Mouse (Mus musculus) bone marrow macrophage, adult 2 months (primary cell): Measurements from ENCODE around the gene Tbc1d22b. TPM values are rescaled to one million over a fixed set of nuclear protein-coding genes. Genes with fewer than 3 reads are reported as not detected.

Experiments used
- H3K27ac ChIP-seq: 2 replicates; pipeline ENCODE4 v1.5.1; 2012; ENCODE audit warnings: low read depth, low read length; ENCODE audit not compliant: insufficient read depth
- H3K4me1 ChIP-seq: 2 replicates; pipeline ENCODE4 v1.6.1; 2012; ENCODE audit warnings: low read length; ENCODE audit not compliant: control insufficient read depth, insufficient read depth
- H3K4me3 ChIP-seq: 2 replicates; pipeline ENCODE4 v1.5.1; 2012; ENCODE audit warnings: mild to moderate bottlenecking, low read length, moderate library complexity; ENCODE audit not compliant: insufficient read depth
- CTCF ChIP-seq: IDR thresholded peaks from 2 replicates; pipeline ENCODE4 v1.5.1; 2012; ENCODE audit warnings: low read depth, mild to moderate bottlenecking, low read length, moderate library complexity
- POLR2A ChIP-seq: IDR thresholded peaks from 2 replicates; pipeline ENCODE4 v1.6.1; 2012; ENCODE audit warnings: mild to moderate bottlenecking, low read depth, low read length, borderline replicate concordance
- polyA plus RNA-seq: library from polyadenylated mRNA; stranded (reverse); fragments of >200 nt; gene quantifications from 2 replicates; pipeline ENCODE4 v1.2.4, GENCODE M21; 2012; ENCODE audit not compliant: missing spikeins, insufficient read depth, insufficient read length

Gene Tbc1d22b
- polyA plus RNA-seq, 1 experiment: 10.8 TPM

DNA sequence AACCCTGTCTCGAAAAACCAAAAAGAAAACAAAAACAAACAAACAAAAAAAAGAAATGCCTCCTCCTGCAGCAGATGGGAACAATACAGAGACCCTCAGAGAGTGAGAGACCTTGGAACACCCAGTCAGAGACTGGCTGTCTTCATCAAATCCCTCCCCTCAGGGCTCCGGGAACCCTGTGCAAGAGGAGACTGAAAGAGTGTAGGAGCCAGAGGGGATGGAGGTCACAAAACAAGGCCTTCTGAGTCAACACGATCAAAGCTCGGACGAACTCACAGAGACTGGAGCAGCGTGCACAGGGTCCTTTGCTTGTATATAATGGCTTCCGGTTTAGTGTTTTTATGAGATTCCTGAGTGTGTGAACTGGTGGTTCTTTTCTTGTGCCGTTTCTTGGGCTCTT lies 9.2 kb upstream of the Tbc1d22b start:
- Histone ChIP-seq H3K4me1 (no peaks in the 10 kb centered on the region), H3K4me3 (no peak overlapping the region), H3K27ac (no peak overlapping the region)
- TF ChIP-seq POLR2A (no peak), CTCF (no peak)

- TF ChIP-seq CTCF (no peak), POLR2A (no peak)
- H3K4me3 ChIP-seq: no peak overlapping the region
- H3K27ac ChIP-seq: no peak overlapping the region
- no peaks in the 10 kb centered on the region for H3K4me1 ChIP-seq
Measured at GRCm38 (mm10) chr17:29541419-29541818, 8.2 kb upstream of the Tbc1d22b start.

- Histone ChIP-seq H3K4me1 (no peaks in the 10 kb centered on the region), H3K4me3 (no peak overlapping the region), H3K27ac (no peak overlapping the region)
- no peak for TF ChIP-seq CTCF
- no peak for TF ChIP-seq POLR2A
Measured at GRCm38 (mm10) chr17:29542831-29543690, 6.5 kb upstream of the Tbc1d22b start.

- no peak for TF ChIP-seq POLR2A
- no peak for TF ChIP-seq CTCF
- H3K4me3 ChIP-seq: no peak overlapping the region
Measured at GRCm38 (mm10) chr17:29544064-29544463, 5.5 kb upstream of the Tbc1d22b start.

GRCm38 (mm10) chr17:29545241-29545640 lies 4.3 kb upstream of the Tbc1d22b start:
- no peak overlapping the region for H3K27ac ChIP-seq
- peaks cover 9% of the 10 kb centered on the region for H3K4me1 ChIP-seq
- H3K4me3 ChIP-seq: no peak overlapping the region
- no peak for TF ChIP-seq POLR2A

More at GRCm38 (mm10) chr17:29544064-29544463, 5.5 kb upstream of the Tbc1d22b start:
- H3K27ac ChIP-seq: no peak overlapping the region
- peaks cover 7% of the 10 kb centered on the region for H3K4me1 ChIP-seq

DNA sequence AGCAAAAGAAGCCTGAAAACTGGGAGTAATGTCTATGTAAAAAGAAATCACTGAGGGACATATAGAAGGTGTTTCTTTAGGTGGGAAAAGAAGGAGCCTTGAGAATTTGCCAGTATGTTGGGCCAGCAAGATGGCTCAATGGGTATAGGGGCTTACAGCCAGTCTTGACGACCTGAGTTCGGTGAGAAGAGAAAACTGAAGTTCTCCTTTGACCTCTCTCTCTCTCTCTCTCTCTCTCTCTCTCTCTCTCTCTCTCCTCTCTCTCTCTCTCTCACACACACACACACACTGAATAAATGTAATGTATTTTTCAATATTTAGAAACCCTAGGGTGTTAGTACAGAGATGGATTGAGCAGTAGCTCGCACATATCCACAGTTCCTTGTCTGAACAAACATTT lies 1.1 kb upstream of the Tbc1d22b start:
- Histone ChIP-seq H3K4me1 (peaks cover 20% of the 10 kb centered on the region), H3K27ac (no peak overlapping the region), H3K4me3 (no peak overlapping the region)
- TF ChIP-seq CTCF (no peak), POLR2A (no peak)

- Histone ChIP-seq H3K4me3 (no peak overlapping the region), H3K27ac (no peak overlapping the region), H3K4me1 (peaks cover 20% of the 10 kb centered on the region)
- TF ChIP-seq CTCF (no peak), POLR2A (no peak)
Measured at GRCm38 (mm10) chr17:29548994-29549393, 591 bp upstream of the Tbc1d22b start.

DNA sequence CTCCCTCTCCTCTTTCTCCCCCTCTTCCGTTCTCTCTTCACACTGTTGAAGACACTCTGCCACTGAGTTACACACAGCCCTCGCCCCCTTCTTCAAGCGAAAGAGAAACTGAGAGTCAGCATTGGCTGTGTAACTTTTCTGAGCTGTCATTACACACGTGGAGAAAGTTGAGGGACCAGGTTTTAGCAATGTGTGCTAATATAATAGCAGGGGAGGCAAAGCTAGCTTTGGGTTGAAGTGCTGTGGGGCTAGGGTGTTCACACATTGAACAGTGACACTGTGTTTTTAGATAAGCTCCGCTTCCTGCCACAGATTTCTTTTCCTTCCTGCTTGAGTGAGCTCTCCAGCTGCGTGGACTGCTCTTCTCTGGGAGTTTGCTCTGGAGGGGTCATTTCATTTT lies 1.4 kb downstream of the Tbc1d22b start:
- Histone ChIP-seq H3K27ac (no peak overlapping the region), H3K4me1 (peaks cover 20% of the 10 kb centered on the region), H3K4me3 (no peak overlapping the region)
- TF ChIP-seq CTCF (no peak), POLR2A (no peak)

DNA sequence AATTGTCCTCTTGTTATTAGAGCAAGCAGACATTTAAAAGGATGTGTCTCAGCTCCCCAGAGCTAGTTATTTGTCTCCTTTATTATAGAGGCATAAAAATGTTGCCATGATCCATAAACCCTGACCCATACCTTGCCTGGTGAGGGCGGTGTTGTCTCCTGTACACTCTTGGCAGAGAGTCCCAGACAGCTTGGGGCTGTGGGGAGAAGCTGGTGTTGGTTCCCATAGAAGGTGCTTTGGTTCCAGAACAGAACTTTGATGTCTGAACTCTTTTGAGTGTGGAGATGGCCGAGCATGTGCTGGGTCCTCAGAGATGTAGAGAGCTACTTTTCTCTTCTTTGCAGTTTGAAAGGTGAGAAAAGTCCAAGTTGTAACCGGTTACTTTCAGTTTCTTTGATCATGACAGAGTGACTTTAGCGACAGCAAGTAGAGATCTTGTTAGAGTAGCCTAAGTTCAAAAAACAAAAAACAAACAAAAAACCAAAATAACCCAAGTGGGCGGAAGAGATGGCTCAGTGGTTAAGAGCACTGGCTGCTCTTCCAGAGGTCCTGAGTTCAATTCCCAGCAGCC lies 2.7 kb downstream of the Tbc1d22b start, which contains the start of gene Tmem217:
Tmem217 (minus strand) TSS at position 224 of the 571 bp plus-strand sequence.
- TF ChIP-seq POLR2A: no peak
- TF ChIP-seq CTCF: no peak
- H3K4me1 ChIP-seq: peaks cover 20% of the 10 kb centered on the region
- H3K27ac ChIP-seq: no peak within 1 kb of the TSS
- no peak within 1 kb of the TSS for H3K4me3 ChIP-seq

- Histone ChIP-seq H3K4me1 (peaks cover 13% of the 10 kb centered on the region), H3K27ac (no peak overlapping the region), H3K4me3 (no peak overlapping the region)
- TF ChIP-seq POLR2A: no peak
- TF ChIP-seq CTCF: no peak
Measured at GRCm38 (mm10) chr17:29554176-29554575, 4.6 kb downstream of the Tbc1d22b start.
